Mouse (Mus musculus) ES-E14 (cell line): Measurements from ENCODE around the gene Anxa4. TPM values are rescaled to one million over a fixed set of nuclear protein-coding genes. Genes with fewer than 3 reads are reported as not detected.

Experiments
- DNase-seq: peaks from one replicate; pipeline ENCODE4 v3.0.0-alpha.2; 2013; ENCODE audit warnings: low read depth, low spot score
- H3K27ac ChIP-seq: 2 replicates; pipeline ENCODE4 v1.5.1; 2012; ENCODE audit warnings: low read depth, mild to moderate bottlenecking, low read length, moderate library complexity, mixed read lengths; ENCODE audit not compliant: poor library complexity, insufficient read depth, severe bottlenecking
- H3K36me3 ChIP-seq: 2 replicates; pipeline ENCODE4 v1.6.1; 2012; ENCODE audit warnings: mild to moderate bottlenecking, low read length, moderate library complexity, mixed read lengths; ENCODE audit not compliant: control insufficient read depth, poor library complexity, insufficient read depth, severe bottlenecking
- H3K4me1 ChIP-seq, 2 experiments: fragments of 150-350 bp in 1 of 2; sonication (generic) in 1 of 2; 2 replicates each; pipeline ENCODE4 v1.6.1; 2012; ENCODE audit warnings: low read length in 2 of 2, mild to moderate bottlenecking in 1 of 2, mixed read lengths in 1 of 2; ENCODE audit not compliant: control insufficient read depth in 2 of 2, insufficient read depth in 2 of 2, poor library complexity in 1 of 2
- H3K4me3 ChIP-seq, 2 experiments: fragments of 150-350 bp in 1 of 2; sonication (generic) in 1 of 2; 2 replicates each; pipeline ENCODE4 v1.5.1; 2012; ENCODE audit warnings: low read length in 2 of 2, low read depth in 1 of 2, mild to moderate bottlenecking in 1 of 2, mixed read lengths in 1 of 2; ENCODE audit not compliant: insufficient read depth in 1 of 2, poor library complexity in 1 of 2, severe bottlenecking in 1 of 2
- H3K9ac ChIP-seq: 2 replicates; pipeline ENCODE4 v1.6.1; 2012; ENCODE audit warnings: low read depth, mild to moderate bottlenecking, low read length, mixed read lengths; ENCODE audit not compliant: poor library complexity, insufficient read depth, severe bottlenecking
- H3K9me3 ChIP-seq: fragments of 150-350 bp; sonication (generic); 2 replicates; pipeline ENCODE4 v1.6.1; 2012; ENCODE audit warnings: low read depth, mild to moderate bottlenecking, low read length; ENCODE audit not compliant: control insufficient read depth, insufficient read depth
- CHD2 ChIP-seq: IDR thresholded peaks from 2 replicates; pipeline ENCODE4 v1.6.1; 2014; ENCODE audit warnings: mild to moderate bottlenecking, low read depth, low read length, inconsistent platforms
- HCFC1 ChIP-seq: IDR thresholded peaks from 2 replicates; pipeline ENCODE4 v1.6.1; 2012; ENCODE audit warnings: low read length, inconsistent platforms, borderline replicate concordance; ENCODE audit not compliant: insufficient read depth
- MAFK ChIP-seq: IDR thresholded peaks from 2 replicates; pipeline ENCODE4 v1.6.1; 2014; ENCODE audit warnings: mild to moderate bottlenecking, low read depth, low read length, inconsistent platforms; ENCODE audit not compliant: insufficient read depth
- ZC3H11A ChIP-seq: IDR thresholded peaks from 2 replicates; pipeline ENCODE4 v1.6.1; 2012; ENCODE audit warnings: low read depth, mild to moderate bottlenecking, inconsistent platforms, low read length, borderline replicate concordance
- ZNF384 ChIP-seq: IDR thresholded peaks from 2 replicates; pipeline ENCODE4 v1.6.1; 2012; ENCODE audit warnings: low read depth, low read length, inconsistent platforms
- in situ Hi-C, 2 experiments: fragments of 600-800 bp; cut with MboI; formaldehyde crosslinking; loops; one replicate each; pipeline ENCODE4 v1.15.1; 2025; ENCODE audit warnings: low sequenced_read_pairs in 2 of 2, inconsistent platforms in 1 of 2; ENCODE audit not compliant: unreplicated experiment in 2 of 2
- total RNA-seq: library from RNA; depleted of rRNA; stranded (reverse); fragments of 300-350 nt; gene quantifications from 2 replicates; pipeline ENCODE4 v1.2.3, GENCODE M21; 2012

Gene Anxa4
- total RNA-seq, 1 experiment: 22.1 TPM

- Histone ChIP-seq H3K4me3 (no peak overlapping the region), H3K4me1 (no peaks in the 10 kb centered on the region), H3K27ac (no peak overlapping the region), H3K9ac (no peak overlapping the region), H3K9me3 (no peaks in the 10 kb centered on the region), H3K36me3 (peaks cover 7% of the 10 kb centered on the region; the same call in 1 of the 2 replicates)
- DNase-seq: no peak
- TF ChIP-seq MAFK: no peak
- no peak for TF ChIP-seq ZNF384
- no peak for TF ChIP-seq ZC3H11A
- TF ChIP-seq HCFC1: no peak
- TF ChIP-seq CHD2: no peak
- in situ Hi-C loops: no loop called here
These were observed 71.4 kb downstream of the Anxa4 start for GRCm38 (mm10) chr6:86721977-86722376.

- TF ChIP-seq ZNF384: no peak
- no peak for TF ChIP-seq HCFC1
- no peak for TF ChIP-seq CHD2
- TF ChIP-seq MAFK: no peak
- TF ChIP-seq ZC3H11A: no peak
- Histone ChIP-seq H3K4me3 (no peak overlapping the region), H3K9me3 (no peaks in the 10 kb centered on the region), H3K36me3 (peaks cover 2% of the 10 kb centered on the region; the same call in 1 of the 2 replicates), H3K27ac (no peak overlapping the region), H3K9ac (no peak overlapping the region), H3K4me1 (no peaks in the 10 kb centered on the region)
- in situ Hi-C loops: no loop called here
- no peak for DNase-seq
These were observed 85.2 kb downstream of the Anxa4 start for GRCm38 (mm10) chr6:86708072-86708774.

GRCm38 (mm10) chr6:86702577-86702976, 90.8 kb downstream of the Anxa4 start:
- Histone ChIP-seq H3K9ac (no peak overlapping the region), H3K9me3 (no peaks in the 10 kb centered on the region), H3K27ac (no peak overlapping the region), H3K4me3 (no peak overlapping the region), H3K36me3 (peaks cover 10% of the 10 kb centered on the region; the same call in 1 of the 2 replicates), H3K4me1 (no peaks in the 10 kb centered on the region)
- in situ Hi-C loops: no loop called here
- DNase-seq: no peak
- no peak for TF ChIP-seq ZNF384
- no peak for TF ChIP-seq HCFC1
- TF ChIP-seq CHD2: no peak
- no peak for TF ChIP-seq ZC3H11A
- no peak for TF ChIP-seq MAFK

- no peak for DNase-seq
- Histone ChIP-seq H3K27ac (no peak overlapping the region), H3K4me1 (no peaks in the 10 kb centered on the region), H3K9me3 (no peaks in the 10 kb centered on the region), H3K9ac (no peak overlapping the region), H3K4me3 (no peak overlapping the region), H3K36me3 (peaks cover 11% of the 10 kb centered on the region; the same call in 1 of the 2 replicates)
- in situ Hi-C loops: no loop called here
- TF ChIP-seq HCFC1 (no peak), CHD2 (no peak), ZC3H11A (no peak)
These were observed 95.5 kb downstream of the Anxa4 start for GRCm38 (mm10) chr6:86697903-86698302.
